Mouse (Mus musculus) kidney, postnatal 36 days (tissue): Measurements from ENCODE around the gene Trim9.

Source experiments
- DNase-seq, 2 experiments: peaks; one replicate each; pipeline ENCODE4 v3.0.0; 2021 to 2022; ENCODE audit warnings: mixed read lengths in 2 of 2

Trim9 gene

GRCm38 (mm10) chr12:70204433-70204832 is 143.0 kb downstream of the Trim9 start:
- DNase-seq: no peak

GRCm38 (mm10) chr12:70201926-70202529 is 145.4 kb downstream of the Trim9 start:
- peak in 1 of 2 experiments; percentile 8 for DNase-seq

- DNase-seq: no peak
Measured at GRCm38 (mm10) chr12:70196341-70196740, 151.1 kb downstream of the Trim9 start.

GRCm38 (mm10) chr12:70195426-70195825 is 152.0 kb downstream of the Trim9 start:
- DNase-seq: no peak
